Mouse (Mus musculus): ENCODE data around the gene Znhit3.

DNA sequence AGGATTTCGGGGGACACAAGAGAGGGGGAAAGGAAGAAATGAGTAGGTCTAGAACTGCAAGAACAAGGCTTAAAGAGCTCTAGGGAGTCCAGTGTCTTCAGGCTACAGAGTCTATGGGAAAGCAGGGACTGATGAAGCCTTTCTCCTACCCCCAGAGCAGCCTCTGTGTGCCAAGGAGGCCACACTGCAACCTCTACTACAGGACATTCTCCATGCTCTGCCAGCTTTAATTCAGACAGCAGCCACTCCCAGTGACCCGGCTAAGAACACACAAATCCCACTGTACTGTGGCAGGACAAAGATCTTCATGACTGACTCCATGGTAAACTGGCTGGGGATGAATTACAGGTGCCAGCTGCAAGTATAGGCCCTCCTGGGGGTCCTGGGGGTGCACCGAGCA, 9.1 kb downstream of the Znhit3 start:
- TF ChIP-seq CTCF (IDR thresholded peaks at IDR 0.05; ENCODE audit: borderline replicate concordance, extremely low read depth, insufficient read depth, insufficient read length) (no peak), POLR2A (IDR thresholded peaks at IDR 0.05; ENCODE audit: borderline replicate concordance, extremely low read depth, insufficient read depth, insufficient read length, poor library complexity, severe bottlenecking) (no peak)

Data from brain, embryonic 14.5 days (tissue).